Mouse (Mus musculus): Measurements from ENCODE around the gene Chil4.
"Not testable (repeated sequence)": the region's sequence is repeated elsewhere in the genome, so short reads cannot be mapped to it uniquely, and the experiment has no call there.

DNA sequence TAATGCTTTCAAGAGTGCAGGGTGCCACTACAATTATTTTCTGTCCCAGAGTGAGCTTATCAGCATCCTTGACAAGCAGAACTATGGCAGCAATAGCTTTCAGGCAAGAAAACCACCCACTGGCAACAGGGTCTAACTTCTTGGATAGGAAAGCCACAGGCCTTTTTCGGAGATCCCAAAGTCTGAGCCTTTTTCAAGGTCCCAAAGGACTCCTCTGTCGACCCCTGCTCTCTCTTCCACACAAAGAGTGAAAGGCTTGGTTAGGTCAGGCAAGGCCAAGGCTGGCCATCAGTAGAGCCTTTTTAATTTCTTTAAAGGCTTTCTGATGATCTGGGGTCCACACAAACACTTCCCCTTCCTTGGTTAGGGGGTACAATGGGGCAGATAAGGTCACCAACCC, 22.1 kb downstream of the Chil4 start:
- not testable (repeated sequence) for TF ChIP-seq CTCF, POLR2A (IDR thresholded peaks at IDR 0.05; ENCODE audit: insufficient read depth, low read depth, low read length)

Measured in olfactory bulb, adult 2 months (tissue).